Mouse (Mus musculus) ovary, adult 18-20 months (tissue): Measurements from ENCODE around the gene Gm3402.
"Not testable (repeated sequence)": the region's sequence is repeated elsewhere in the genome, so short reads cannot be mapped to it uniquely, and the experiment has no call there.

Source experiments
- DNase-seq: peaks from one replicate; pipeline ENCODE4 v3.0.0; 2022; ENCODE audit warnings: low spot score, mixed read lengths

Gm3402 gene

GRCm38 (mm10) chr5:146513823-146514222 lies at the start of gene Gm3402:
TSS of gene Gm3402 (plus strand) at chr5:146514123.
- DNase-seq, result not testable (repeated sequence)

GRCm38 (mm10) chr5:146466663-146467062 lies 47.3 kb upstream of the Gm3402 start:
- no peak for DNase-seq

GRCm38 (mm10) chr5:146468311-146468710 lies 45.6 kb upstream of the Gm3402 start:
- no peak for DNase-seq

GRCm38 (mm10) chr5:146470821-146471220 lies 43.1 kb upstream of the Gm3402 start:
- no peak for DNase-seq

GRCm38 (mm10) chr5:146471311-146471710 lies 42.6 kb upstream of the Gm3402 start:
- no peak for DNase-seq

- DNase-seq, result no peak
These were observed 42.1 kb upstream of the Gm3402 start for GRCm38 (mm10) chr5:146471821-146472220.

- not testable (repeated sequence) for DNase-seq
These were observed 34.4 kb upstream of the Gm3402 start for GRCm38 (mm10) chr5:146479564-146479963.

- DNase-seq, result not testable (repeated sequence)
These were observed 32.3 kb upstream of the Gm3402 start, which contains the start of gene Gm6408 for GRCm38 (mm10) chr5:146481665-146482064. TSS of gene Gm6408 (plus strand) at chr5:146481965.

GRCm38 (mm10) chr5:146488959-146489358 lies 25.0 kb upstream of the Gm3402 start:
- DNase-seq, result not testable (repeated sequence)

GRCm38 (mm10) chr5:146491063-146491462 lies 22.9 kb upstream of the Gm3402 start, which contains the start of gene Gm6370:
TSS of gene Gm6370 (plus strand) at chr5:146491363.
- not testable (repeated sequence) for DNase-seq

- DNase-seq, result not testable (repeated sequence)
These were observed 11.8 kb upstream of the Gm3402 start, which contains the start of gene 4930449I24Rik for GRCm38 (mm10) chr5:146502099-146502498. TSS of gene 4930449I24Rik (plus strand) at chr5:146502399.

- DNase-seq, result not testable (repeated sequence)
These were observed 11.6 kb downstream of the Gm3402 start, which contains the start of gene Gm3404 for GRCm38 (mm10) chr5:146525501-146525900. TSS of gene Gm3404 (plus strand) at chr5:146525801.

- not testable (repeated sequence) for DNase-seq
These were observed 23.4 kb downstream of the Gm3402 start, which contains the start of gene Gm3409 for GRCm38 (mm10) chr5:146537347-146537746. TSS of gene Gm3409 (plus strand) at chr5:146537647.

- DNase-seq, result not testable (repeated sequence)
These were observed 41.9 kb downstream of the Gm3402 start, which contains the start of gene Gm3415 for GRCm38 (mm10) chr5:146555836-146556235. TSS of gene Gm3415 (plus strand) at chr5:146556136.

GRCm38 (mm10) chr5:146564259-146564658 lies 50.3 kb downstream of the Gm3402 start:
- no peak for DNase-seq
